Mouse (Mus musculus) heart, embryonic 15.5 days (tissue): ENCODE measurements around the gene Tmem119. TPM values are rescaled to one million over a fixed set of nuclear protein-coding genes. Genes with fewer than 3 reads are reported as not detected.
"Not testable (repeated sequence)": the region's sequence is repeated elsewhere in the genome, so short reads cannot be mapped to it uniquely, and the experiment has no call there.

Source experiments
- ATAC-seq: fragments of 200-750 bp; cut with Nextera tagmentation; replicated peaks from 2 replicates; pipeline ENCODE4 v1.8.0; 2017; ENCODE audit warnings: low read depth, moderate TSS enrichment; ENCODE audit not compliant: insufficient number of reproducible peaks, insufficient read depth, low FRiP score
- H3K27ac ChIP-seq: fragments of 300-500 bp; sonication (generic); 2 replicates; pipeline ENCODE4 v1.5.1; 2015; ENCODE audit warnings: mild to moderate bottlenecking, inconsistent platforms
- H3K27me3 ChIP-seq: fragments of 300-500 bp; sonication (generic); 2 replicates; pipeline ENCODE4 v1.6.1; 2015; ENCODE audit warnings: inconsistent platforms
- H3K36me3 ChIP-seq: fragments of 300-500 bp; sonication (generic); 2 replicates; pipeline ENCODE4 v1.6.1; 2015; ENCODE audit warnings: mild to moderate bottlenecking, inconsistent platforms
- H3K4me1 ChIP-seq: fragments of 300-500 bp; sonication (generic); replicated peaks from 2 replicates; pipeline ENCODE4 v1.6.1; 2015; ENCODE audit warnings: inconsistent platforms
- H3K4me2 ChIP-seq: fragments of 300-500 bp; sonication (generic); 2 replicates; pipeline ENCODE4 v1.6.1; 2015; ENCODE audit warnings: inconsistent platforms, mild to moderate bottlenecking, moderate library complexity
- H3K4me3 ChIP-seq: fragments of 300-500 bp; sonication (generic); 2 replicates; pipeline ENCODE4 v1.5.1; 2015; ENCODE audit warnings: mild to moderate bottlenecking, inconsistent platforms
- H3K9ac ChIP-seq: fragments of 300-500 bp; sonication (generic); 2 replicates; pipeline ENCODE4 v1.6.1; 2015; ENCODE audit warnings: mild to moderate bottlenecking, inconsistent platforms
- H3K9me3 ChIP-seq: fragments of 300-500 bp; sonication (generic); replicated peaks from 2 replicates; pipeline ENCODE4 v1.6.1; 2016; ENCODE audit warnings: inconsistent platforms
- WGBS: fragments of 180-500 bp; shearing (Covaris S2); methylation state at CpG from one replicate; pipeline ENCODE4 v1.1.7; 2015; ENCODE audit warnings: mixed read lengths; 5-methylcytosine and 5-hydroxymethylcytosine counted together
- polyA plus RNA-seq: library from polyadenylated mRNA; unstranded; fragments of >200 nt; fragmentation: Nextera tagmentation; extraction: Ambion mirVana; gene quantifications from 2 replicates; pipeline ENCODE4 v1.2.1, GENCODE M21; 2015

Gene Tmem119
- polyA plus RNA-seq, 1 experiment from 2014 or later: 23.6 TPM

GRCm38 (mm10) chr5:113818572-113818971, 18.3 kb upstream of the Tmem119 start:
- Histone ChIP-seq H3K9me3 (no peaks in the 10 kb centered on the region), H3K4me3 (no peak overlapping the region), H3K4me2 (no peak overlapping the region), H3K36me3 (no peaks in the 10 kb centered on the region), H3K27ac (no peak overlapping the region), H3K9ac (no peak overlapping the region), H3K27me3 (peaks cover 9% of the 10 kb centered on the region), H3K4me1 (peaks cover 3% of the 10 kb centered on the region; the same call in 1 of the 2 replicates)
- 70% methylated on average over 14 of the region's 14 CpGs for WGBS
- no peak for ATAC-seq

- H3K4me1 ChIP-seq: peaks cover 3% of the 10 kb centered on the region; the same call in 1 of the 2 replicates
- H3K27ac ChIP-seq: no peak overlapping the region
- peaks cover 9% of the 10 kb centered on the region for H3K27me3 ChIP-seq
- ATAC-seq: no peak
- H3K36me3 ChIP-seq: no peaks in the 10 kb centered on the region
- no peak overlapping the region for H3K4me2 ChIP-seq
- no peak overlapping the region for H3K4me3 ChIP-seq
- WGBS: 13% methylated on average over 15 of the region's 15 CpGs
- H3K9ac ChIP-seq: no peak overlapping the region
- no peaks in the 10 kb centered on the region for H3K9me3 ChIP-seq
These were observed 15.4 kb upstream of the Tmem119 start for GRCm38 (mm10) chr5:113815638-113816152.

DNA sequence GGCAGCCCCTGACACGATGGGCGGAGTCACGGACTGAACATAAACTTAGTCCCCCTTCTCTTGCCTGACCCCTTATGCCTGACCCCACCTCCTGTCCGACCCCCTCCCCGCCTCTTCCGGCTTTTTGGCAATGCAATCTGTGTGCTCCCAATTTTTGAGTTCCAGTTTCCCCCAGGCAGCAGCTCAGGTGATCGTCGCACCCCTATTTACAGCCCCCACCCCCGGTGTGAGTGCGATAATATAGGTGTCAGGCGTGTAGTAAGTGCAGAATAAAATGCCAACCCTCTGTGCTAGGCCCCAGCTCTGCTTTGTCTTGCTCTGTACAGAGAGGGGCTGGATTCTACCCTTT, 14.7 kb upstream of the Tmem119 start:
- no peak overlapping the region for H3K4me2 ChIP-seq
- H3K9me3 ChIP-seq: no peaks in the 10 kb centered on the region
- H3K9ac ChIP-seq: no peak overlapping the region
- H3K27ac ChIP-seq: no peak overlapping the region
- H3K27me3 ChIP-seq: peaks cover 9% of the 10 kb centered on the region
- no peak overlapping the region for H3K4me3 ChIP-seq
- no peak for ATAC-seq
- H3K4me1 ChIP-seq: peaks cover 3% of the 10 kb centered on the region; the same call in 1 of the 2 replicates
- H3K36me3 ChIP-seq: no peaks in the 10 kb centered on the region
- WGBS: 58% methylated on average over 11 of the region's 11 CpGs

- no peaks in the 10 kb centered on the region for H3K9me3 ChIP-seq
- ATAC-seq: no peak
- H3K27me3 ChIP-seq: peaks cover 9% of the 10 kb centered on the region
- no peak overlapping the region for H3K4me3 ChIP-seq
- no peak overlapping the region for H3K9ac ChIP-seq
- H3K4me1 ChIP-seq: peaks cover 3% of the 10 kb centered on the region; the same call in 1 of the 2 replicates
- WGBS: 31% methylated on average over 27 of the region's 27 CpGs
- H3K27ac ChIP-seq: no peak overlapping the region
- H3K36me3 ChIP-seq: no peaks in the 10 kb centered on the region
- H3K4me2 ChIP-seq: no peak overlapping the region
These were observed 14.1 kb upstream of the Tmem119 start for GRCm38 (mm10) chr5:113814111-113815040.

DNA sequence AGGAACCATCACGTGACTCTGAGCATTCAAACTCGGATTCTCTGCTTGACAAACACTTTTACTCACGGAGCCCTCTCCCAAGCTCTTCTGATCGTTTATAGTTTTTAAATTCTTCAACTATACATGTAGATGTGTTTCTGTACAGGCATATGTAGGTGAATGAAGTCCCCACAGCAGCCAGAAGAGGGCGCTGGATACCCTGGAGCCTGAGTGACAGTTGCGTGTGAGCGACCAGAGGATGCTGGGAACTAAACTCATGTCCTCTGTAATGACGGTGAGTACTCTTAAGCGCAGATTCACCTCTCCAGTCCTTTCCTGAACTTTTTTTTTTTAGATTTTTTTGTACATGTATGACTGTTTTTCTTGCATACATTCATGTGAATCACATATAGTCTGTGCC, 13.3 kb upstream of the Tmem119 start:
- Histone ChIP-seq H3K4me3 (no peak overlapping the region), H3K4me2 (no peak overlapping the region), H3K27ac (no peak overlapping the region), H3K9ac (no peak overlapping the region), H3K36me3 (no peaks in the 10 kb centered on the region), H3K9me3 (no peaks in the 10 kb centered on the region), H3K27me3 (peaks cover 9% of the 10 kb centered on the region), H3K4me1 (peaks cover 3% of the 10 kb centered on the region; the same call in 1 of the 2 replicates)
- ATAC-seq: no peak
- 17% methylated on average over 9 of the region's 9 CpGs for WGBS

- Histone ChIP-seq H3K27ac (no peak overlapping the region), H3K4me1 (peaks cover 12% of the 10 kb centered on the region), H3K27me3 (peaks cover 9% of the 10 kb centered on the region), H3K9ac (no peak overlapping the region), H3K4me3 (no peak overlapping the region), H3K9me3 (no peaks in the 10 kb centered on the region), H3K36me3 (no peaks in the 10 kb centered on the region), H3K4me2 (no peak overlapping the region)
- ATAC-seq: no peak
- 89% methylated on average over 2 of the region's 2 CpGs for WGBS
These were observed 12.3 kb upstream of the Tmem119 start for GRCm38 (mm10) chr5:113812638-113813037.

DNA sequence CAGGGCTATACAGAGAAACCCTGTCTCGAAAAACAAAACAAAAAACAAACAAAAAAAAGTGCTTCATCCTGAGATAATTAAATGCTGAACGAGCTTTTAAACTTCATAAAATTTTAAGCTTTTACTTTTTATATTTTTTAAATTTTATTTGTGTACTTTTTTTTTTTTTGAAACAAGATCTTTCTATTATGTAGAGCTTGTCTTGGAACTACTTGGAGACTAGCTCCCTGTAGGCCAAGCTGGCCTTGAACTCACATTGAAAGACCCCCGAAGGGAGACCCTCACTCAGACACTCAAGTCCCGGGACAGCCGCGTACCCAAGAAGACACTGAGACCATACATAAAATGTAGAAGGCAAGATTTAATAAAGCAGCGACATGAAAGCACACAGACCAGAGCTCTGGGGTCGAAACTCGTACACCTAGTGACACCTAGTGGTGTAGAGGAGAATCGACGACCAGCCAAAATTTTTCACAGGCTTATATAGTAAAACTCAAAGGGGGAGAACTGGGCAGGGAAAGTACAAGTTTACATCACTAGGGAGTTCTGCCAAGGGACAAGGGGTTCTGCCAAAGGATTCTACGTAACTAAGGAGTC, 11.6 kb upstream of the Tmem119 start:
- not testable (repeated sequence) for H3K9me3 ChIP-seq, H3K4me3 ChIP-seq, H3K36me3 ChIP-seq, H3K27ac ChIP-seq, H3K9ac ChIP-seq, H3K4me2 ChIP-seq, ATAC-seq, H3K27me3 ChIP-seq
- peaks cover 13% of the 10 kb centered on the region for H3K4me1 ChIP-seq
- 20% methylated on average over 11 of the region's 12 CpGs for WGBS

DNA sequence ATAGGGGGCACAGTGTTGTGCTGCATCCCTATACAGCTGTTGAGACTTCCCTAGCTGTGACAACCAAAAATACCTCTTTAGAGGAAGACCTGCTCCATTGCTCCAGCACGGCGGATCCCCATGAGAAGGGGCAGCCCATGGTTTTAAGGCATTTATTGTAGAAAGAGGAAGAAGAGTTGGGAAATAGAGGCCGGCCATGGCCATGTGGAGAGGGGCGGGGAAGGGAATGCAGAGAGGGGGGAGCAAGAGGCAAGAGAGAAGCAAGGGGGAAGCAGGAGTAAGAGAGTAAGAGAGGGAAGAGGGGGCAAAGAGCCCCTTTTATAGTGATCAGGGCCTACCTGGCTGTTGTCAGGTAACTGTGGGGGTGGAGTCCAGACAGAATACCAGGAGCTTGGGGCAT, 9.8 kb upstream of the Tmem119 start:
- ATAC-seq: no peak
- H3K4me1 ChIP-seq: peaks cover 10% of the 10 kb centered on the region

GRCm38 (mm10) chr5:113808177-113808576, 7.9 kb upstream of the Tmem119 start:
- H3K9me3 ChIP-seq: no peaks in the 10 kb centered on the region
- no peaks in the 10 kb centered on the region for H3K36me3 ChIP-seq
- no peak for ATAC-seq
- no peaks in the 10 kb centered on the region for H3K27me3 ChIP-seq
- 23% methylated on average over 2 of the region's 2 CpGs for WGBS
- no peak overlapping the region for H3K4me3 ChIP-seq
- no peak overlapping the region for H3K9ac ChIP-seq
- H3K4me1 ChIP-seq: peaks cover 10% of the 10 kb centered on the region
- H3K4me2 ChIP-seq: no peak overlapping the region
- no peak overlapping the region for H3K27ac ChIP-seq

More for the DNA sequence above, 9.8 kb upstream of the Tmem119 start:
- Histone ChIP-seq H3K27ac (no peak overlapping the region), H3K27me3 (peaks cover 9% of the 10 kb centered on the region), H3K9ac (no peak overlapping the region), H3K36me3 (no peaks in the 10 kb centered on the region), H3K9me3 (no peaks in the 10 kb centered on the region), H3K4me3 (no peak overlapping the region), H3K4me2 (no peak overlapping the region)
- WGBS: 82% methylated on average over 4 of the region's 4 CpGs

GRCm38 (mm10) chr5:113807712-113808111, 7.4 kb upstream of the Tmem119 start:
- ATAC-seq: no peak
- Histone ChIP-seq H3K9me3 (no peaks in the 10 kb centered on the region), H3K4me1 (peaks cover 10% of the 10 kb centered on the region), H3K9ac (no peak overlapping the region), H3K36me3 (no peaks in the 10 kb centered on the region), H3K4me2 (no peak overlapping the region), H3K27ac (no peak overlapping the region), H3K27me3 (no peaks in the 10 kb centered on the region; the same call in 1 of the 2 replicates), H3K4me3 (no peak overlapping the region)
- WGBS: 28% methylated on average over 9 of the region's 9 CpGs

GRCm38 (mm10) chr5:113806414-113806813, 6.1 kb upstream of the Tmem119 start:
- no peak for ATAC-seq
- Histone ChIP-seq H3K36me3 (no peaks in the 10 kb centered on the region), H3K27ac (no peak overlapping the region), H3K4me3 (no peak overlapping the region), H3K27me3 (no peaks in the 10 kb centered on the region; the same call in 1 of the 2 replicates), H3K9ac (no peak overlapping the region), H3K4me1 (peaks cover 10% of the 10 kb centered on the region), H3K4me2 (no peak overlapping the region), H3K9me3 (no peaks in the 10 kb centered on the region)
- WGBS: 27% methylated on average over 10 of the region's 10 CpGs
